Mouse (Mus musculus) forelimb bud, embryonic 11.5 days (tissue): ENCODE results near the gene Tspan32.

Source experiments
- DNase-seq: peaks from one replicate; pipeline ENCODE4 v3.0.0-alpha.2; 2012; ENCODE audit warnings: low read depth, low spot score

Gene Tspan32

DNA sequence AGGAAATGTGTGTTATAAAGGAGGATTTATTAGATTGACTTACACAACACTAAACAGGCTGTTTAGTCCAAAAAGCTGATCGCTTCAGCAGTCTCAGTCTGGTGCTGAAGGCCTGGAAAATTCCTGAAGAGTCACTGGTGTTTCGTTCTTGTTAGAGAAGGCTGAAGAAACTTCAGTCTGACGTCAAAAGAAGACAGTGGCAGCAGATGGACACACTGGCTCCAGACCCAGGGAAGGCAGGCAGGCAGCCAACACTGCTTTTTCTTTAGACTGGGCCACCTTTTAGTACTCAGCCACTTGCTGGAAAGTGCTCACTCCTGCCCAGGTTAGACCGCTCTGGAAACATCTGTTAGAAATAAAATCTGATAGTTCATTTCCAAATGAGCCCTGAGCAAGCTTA lies 28.7 kb downstream of the Tspan32 start:
- DNase-seq, result no peak

GRCm38 (mm10) chr7:143034112-143034511 lies 29.3 kb downstream of the Tspan32 start:
- no peak for DNase-seq

- no peak for DNase-seq
Observed at GRCm38 (mm10) chr7:143034519-143035450, 29.9 kb downstream of the Tspan32 start.

GRCm38 (mm10) chr7:143036787-143037186 lies 31.9 kb downstream of the Tspan32 start:
- DNase-seq, result no peak

DNA sequence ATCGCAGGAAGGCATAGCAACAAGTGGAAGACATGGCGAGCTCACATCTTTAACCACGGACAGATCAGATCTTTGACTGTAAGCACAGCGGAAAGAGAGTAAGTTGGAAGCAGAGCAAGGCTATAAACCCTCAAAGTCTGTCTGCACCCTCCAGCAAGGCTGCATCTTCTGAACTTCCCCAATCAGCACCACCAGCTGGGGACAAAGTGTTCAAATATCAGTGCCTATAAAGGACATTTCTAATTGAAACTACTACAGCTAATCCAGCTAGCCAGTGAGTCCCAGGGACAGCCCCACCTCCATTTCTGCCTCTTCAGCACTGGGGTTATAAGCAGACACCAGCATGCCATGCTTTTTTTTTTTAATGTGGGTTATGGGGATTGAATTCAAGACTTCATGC lies 32.5 kb downstream of the Tspan32 start:
- DNase-seq, result no peak

DNA sequence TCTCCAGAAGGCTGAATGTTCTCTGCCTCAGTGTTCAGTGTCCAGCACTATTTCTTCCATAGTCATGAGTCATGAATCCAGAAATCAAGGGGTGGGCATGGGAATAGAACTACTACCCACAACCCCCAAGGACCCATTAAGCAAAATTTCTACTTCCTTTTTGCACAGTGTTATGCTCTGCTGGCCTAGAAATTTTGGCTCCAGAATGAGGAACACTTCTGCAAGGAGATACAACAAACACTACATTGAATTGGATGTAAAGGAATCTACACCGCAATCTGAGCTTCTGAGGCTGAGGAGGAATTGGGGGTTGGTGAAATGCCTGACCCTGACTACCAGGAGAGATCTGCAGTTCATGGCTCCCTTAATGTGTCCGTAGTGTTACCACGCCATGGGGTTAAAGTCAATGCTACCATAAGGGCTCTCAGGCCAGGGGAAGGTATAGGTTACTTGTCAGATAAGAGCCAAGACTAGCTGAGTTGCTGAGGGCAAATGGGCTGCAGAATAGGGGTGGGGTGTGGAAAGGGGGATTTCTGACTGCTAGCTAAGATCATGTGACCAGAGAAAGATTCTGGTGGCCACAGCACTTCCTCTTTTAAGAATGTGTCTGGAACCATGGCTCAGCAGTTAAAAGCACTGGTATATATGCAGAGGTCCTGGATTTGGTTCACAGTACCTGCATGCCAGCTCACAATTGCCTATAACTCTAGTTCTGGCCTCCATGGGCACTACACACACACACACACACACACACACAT lies 33.5 kb downstream of the Tspan32 start:
- DNase-seq, result no peak

GRCm38 (mm10) chr7:143040561-143040960 lies 35.7 kb downstream of the Tspan32 start:
- no peak for DNase-seq

DNA sequence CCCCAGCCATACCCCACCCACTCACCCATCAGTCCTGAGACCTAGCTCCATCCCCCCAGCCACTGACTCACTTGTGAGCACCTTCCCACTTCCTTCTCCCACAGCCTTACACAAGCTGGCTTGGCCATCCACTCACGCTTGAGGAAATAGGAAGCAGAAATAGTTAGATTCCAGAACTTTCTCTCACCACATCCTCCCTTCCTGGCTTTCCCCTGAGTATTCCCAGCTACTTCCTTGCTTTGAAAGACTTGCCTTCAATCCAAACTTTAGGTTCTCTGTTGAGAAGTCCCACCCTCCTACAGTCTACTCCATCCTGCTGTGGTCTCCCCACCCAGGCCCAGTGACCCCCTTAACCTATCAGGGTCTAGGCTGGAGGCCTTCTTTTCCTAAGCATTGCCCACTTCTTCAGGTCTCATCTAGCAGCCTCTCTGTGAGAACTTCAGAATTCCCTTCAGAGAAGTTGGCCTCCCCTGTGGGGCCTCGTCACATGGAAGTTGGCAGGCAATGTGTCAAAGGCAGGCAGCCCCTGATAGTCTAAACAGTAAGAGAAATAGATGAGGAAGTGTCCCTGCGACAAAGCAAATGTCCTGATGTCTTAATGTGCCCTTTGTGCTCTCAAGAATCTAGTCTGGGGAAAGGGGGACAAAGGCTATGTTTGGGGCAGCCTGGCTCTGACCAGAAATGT lies 36.4 kb downstream of the Tspan32 start:
- no peak for DNase-seq

- DNase-seq, result no peak
Observed at GRCm38 (mm10) chr7:143042089-143042488, 37.2 kb downstream of the Tspan32 start.

DNA sequence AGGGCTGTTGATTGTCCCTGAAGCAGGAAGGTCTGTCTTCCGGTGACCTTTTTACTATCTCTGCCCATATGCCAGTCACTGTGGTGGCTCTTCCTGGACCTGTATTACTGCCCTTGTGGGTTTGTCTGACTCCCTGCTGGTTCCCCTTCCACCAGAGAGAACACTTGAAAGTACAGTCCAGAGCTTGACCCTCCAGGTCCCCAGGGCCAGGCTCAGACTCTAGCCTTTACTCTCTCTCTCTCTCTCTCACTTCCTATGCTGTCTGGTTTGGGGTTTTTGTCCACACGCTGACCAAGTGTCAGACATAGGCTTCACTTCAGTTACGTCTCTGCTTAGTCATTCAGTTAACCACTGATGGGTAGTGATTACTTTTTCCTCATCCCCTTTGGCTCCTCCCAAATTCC lies 38.1 kb downstream of the Tspan32 start:
- DNase-seq, result no peak

DNA sequence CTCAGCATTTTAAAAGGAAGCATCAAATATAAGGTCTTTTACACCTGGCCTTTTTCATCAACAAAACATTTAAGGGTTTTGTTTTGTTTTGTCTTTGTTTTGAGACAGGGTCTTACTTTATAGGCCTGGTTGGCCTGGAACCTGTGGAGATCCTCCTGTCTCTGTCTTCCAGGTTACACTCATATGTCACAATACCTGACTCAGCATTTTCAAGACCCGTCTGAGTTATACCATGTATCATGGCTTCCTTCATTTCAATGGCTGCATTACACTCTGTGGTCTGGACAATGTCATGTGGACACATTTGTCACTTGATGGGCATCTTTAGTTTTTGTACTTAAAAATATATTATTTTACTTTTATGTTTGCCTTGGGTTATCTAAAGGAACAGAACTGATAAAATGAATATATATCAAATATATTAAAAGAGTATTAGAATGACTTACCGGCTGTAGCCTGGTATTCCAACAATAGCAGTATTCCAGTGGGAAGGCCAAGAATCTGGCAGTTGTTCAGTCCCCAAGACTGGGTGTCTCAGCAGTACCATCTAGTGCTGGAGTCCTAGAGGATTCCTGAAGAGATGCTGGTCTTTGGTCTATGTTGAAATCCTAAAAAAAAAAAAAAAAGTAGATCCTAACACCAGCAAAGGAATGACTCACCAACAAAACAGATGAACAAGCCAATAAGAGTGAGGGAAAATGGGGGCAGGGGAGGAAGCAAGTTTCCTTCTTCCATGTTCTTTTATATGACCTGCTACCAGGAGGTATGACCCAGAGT lies 39.4 kb downstream of the Tspan32 start:
- no peak for DNase-seq

- DNase-seq, result no peak
Observed at GRCm38 (mm10) chr7:143044826-143045206, 40.0 kb downstream of the Tspan32 start.

DNA sequence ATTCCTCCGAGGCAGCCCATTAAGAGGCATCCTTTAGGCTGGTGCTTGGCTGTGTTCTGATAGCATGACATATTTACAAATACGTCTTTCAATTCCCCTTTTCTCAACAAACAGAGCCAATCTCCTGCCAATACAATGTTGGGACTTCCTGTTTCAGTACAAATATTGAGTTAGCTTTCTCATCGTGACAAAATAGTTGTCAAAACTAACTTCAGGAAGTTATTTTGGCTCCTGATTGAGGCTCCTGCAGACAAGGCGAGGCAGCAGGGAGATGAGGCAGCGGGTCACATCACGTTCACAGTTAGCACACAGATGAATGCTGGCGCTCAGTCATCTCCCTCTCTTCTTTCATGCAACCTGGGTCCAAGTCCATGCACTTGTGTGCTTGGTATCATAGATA lies 41.5 kb downstream of the Tspan32 start:
- no peak for DNase-seq

- DNase-seq, result no peak
Observed at GRCm38 (mm10) chr7:143049331-143049730, 44.5 kb downstream of the Tspan32 start.

GRCm38 (mm10) chr7:143049841-143050816 lies 45.3 kb downstream of the Tspan32 start:
- DNase-seq, result no peak

DNA sequence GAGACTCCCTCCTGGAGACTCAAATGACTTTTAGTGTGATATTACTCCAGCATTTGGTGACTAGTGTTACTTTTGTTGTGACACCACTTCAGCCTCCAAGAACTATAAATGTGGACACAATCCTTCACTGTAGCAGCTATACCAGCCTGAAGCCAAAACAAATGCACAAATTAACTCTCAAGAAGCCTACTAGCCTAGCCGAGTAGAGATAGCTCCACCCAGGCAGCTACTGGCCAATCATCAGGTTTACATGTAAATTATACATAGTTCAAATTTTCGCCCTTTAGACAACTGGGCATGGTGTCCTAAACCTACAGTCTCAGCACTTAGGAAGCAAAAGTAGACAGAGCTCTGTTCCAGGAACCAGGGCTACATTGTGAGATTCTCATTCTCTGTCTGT lies 46.5 kb downstream of the Tspan32 start:
- no peak for DNase-seq

- DNase-seq, result peak; percentile 61
Observed at GRCm38 (mm10) chr7:143052626-143053007, 47.8 kb downstream of the Tspan32 start, which contains the start of gene Cd81. TSS of gene Cd81 (plus strand) at chr7:143052739.

- no peak for DNase-seq
Observed at GRCm38 (mm10) chr7:143053008-143053899, 48.4 kb downstream of the Tspan32 start.

DNA sequence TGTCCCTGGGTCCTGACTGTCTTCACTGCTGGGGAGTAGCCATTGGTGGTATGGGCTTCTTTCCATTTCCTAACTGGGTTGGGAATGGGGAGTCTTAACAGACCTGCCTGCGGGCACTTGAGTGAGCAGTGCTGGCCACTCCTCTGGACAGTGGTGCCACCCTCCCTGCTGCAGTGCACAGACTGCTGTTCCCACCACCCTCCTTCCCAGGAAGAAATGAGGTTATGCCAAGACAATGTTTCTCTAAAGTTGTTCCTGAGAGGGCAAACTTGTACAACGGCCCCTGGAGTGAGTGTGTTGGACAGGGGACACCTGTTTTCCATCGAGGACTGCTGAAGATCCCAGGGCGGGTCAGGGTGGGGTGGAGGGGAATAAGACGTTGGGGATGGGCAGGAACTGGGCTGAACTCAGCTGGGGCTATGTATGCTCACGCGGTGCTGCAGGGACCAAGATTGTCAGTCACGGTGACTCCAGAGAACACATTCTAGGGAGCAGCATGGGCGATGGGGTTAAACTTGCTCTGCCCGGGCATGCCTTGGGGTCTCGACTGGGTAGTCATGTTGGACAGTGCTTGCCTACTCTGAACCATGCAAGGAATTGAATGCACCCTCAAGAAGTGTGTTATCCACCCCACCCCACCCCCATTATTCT lies 49.2 kb downstream of the Tspan32 start:
- no peak for DNase-seq
